Mouse (Mus musculus) kidney, adult 9 months (tissue): ENCODE measurements around the gene Ddhd1.
"Not testable (repeated sequence)": the region's sequence is repeated elsewhere in the genome, so short reads cannot be mapped to it uniquely, and the experiment has no call there.

Source experiments
- DNase-seq: peaks from one replicate; pipeline ENCODE4 v3.0.0; 2022

Ddhd1 gene

GRCm38 (mm10) chr14:45644202-45644601, 13.7 kb downstream of the Ddhd1 start:
- no peak for DNase-seq

DNA sequence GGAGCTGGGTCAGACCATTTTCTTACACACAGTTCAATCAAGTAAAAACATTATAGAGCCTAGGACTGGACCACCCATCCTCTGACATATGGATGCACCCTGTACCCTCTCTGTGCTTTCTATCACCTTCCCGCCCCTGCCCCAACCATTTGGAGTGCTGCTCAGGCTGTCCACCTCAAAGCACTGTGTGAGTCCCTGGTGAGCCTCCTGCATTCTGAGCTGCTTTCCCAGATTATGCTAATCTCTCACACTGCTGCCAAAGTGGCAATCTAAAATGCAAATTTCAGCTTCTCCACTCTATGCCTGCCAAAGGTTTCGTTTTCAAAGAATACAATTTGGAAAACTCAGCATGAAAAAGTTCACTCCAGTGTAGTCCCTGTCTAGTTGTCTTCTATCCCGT, 14.5 kb downstream of the Ddhd1 start:
- no peak for DNase-seq

DNA sequence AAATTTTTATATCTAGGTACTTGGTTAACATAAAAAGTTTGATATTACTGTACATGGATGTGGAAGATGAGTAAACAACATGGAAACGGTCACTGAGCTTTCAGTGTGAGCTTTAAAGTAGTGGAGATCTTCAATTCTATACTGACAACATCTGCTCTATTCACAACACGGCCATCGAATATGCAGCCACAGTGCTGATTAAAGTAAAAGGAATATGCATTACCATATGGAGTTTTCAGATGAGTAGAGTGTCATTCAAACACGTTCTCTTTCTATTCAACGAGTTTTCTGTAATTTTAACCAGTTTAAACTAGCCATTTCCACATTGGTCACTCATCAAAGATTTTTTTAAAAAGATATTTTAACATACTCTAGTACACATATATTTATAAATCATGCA, 15.1 kb downstream of the Ddhd1 start:
- DNase-seq = no peak

DNA sequence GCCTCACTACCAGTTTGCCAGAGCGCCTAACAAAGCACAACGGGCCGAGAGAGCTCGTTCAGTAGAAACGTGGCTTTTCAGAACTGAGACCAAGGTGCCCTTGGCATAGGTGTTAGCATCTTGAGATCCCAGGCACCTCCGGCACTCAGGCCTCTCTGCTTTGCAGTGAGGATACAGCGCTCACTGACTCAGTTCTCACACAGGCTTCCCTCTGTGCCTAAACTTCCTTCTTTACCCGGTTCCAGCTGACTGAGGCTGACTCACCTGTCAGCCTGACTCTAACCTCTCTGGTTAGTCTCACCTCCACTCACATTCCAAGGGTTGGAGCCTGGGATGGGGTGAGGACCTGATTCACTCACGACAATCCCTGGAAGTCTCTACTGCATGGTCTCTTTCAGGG, 15.7 kb downstream of the Ddhd1 start:
- no peak for DNase-seq

DNA sequence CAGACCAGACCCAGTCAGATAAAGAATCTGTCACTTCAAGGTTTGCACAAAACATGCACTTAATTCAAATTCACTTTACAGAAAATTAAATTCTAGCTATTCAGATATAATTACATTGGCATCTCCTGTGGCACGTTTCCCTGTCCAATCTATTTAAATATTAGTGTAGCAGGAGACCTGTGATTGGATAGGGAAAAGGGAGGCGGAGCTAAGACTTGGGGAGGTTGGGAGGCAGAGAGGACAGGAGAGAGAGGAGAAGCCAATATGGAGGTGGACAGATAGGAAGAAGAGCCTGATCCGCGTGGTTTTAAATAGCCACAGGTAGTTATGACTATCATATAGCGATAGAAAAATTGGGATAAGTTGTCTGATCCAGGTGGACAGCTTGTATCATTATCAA, 19.2 kb downstream of the Ddhd1 start:
- DNase-seq = no peak

DNA sequence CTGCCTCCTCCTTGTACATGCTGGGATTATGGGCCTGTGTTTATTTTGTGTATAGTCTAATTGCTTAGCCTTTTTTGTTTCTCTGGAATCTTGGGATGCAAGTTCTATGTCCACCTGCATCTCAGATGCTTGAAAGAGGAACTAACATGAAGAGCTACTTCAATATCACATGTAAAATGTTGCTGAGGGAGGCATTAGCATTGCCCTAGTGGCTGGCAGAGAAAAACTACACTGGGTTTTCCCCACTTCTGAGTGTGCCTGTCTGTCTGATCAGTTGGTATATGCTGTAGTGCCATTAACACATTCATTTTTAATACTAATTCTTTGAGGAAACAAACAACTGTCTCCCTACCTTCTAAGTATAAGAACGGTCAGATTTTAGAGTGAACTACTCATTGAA, 22.4 kb downstream of the Ddhd1 start:
- DNase-seq = no peak

DNA sequence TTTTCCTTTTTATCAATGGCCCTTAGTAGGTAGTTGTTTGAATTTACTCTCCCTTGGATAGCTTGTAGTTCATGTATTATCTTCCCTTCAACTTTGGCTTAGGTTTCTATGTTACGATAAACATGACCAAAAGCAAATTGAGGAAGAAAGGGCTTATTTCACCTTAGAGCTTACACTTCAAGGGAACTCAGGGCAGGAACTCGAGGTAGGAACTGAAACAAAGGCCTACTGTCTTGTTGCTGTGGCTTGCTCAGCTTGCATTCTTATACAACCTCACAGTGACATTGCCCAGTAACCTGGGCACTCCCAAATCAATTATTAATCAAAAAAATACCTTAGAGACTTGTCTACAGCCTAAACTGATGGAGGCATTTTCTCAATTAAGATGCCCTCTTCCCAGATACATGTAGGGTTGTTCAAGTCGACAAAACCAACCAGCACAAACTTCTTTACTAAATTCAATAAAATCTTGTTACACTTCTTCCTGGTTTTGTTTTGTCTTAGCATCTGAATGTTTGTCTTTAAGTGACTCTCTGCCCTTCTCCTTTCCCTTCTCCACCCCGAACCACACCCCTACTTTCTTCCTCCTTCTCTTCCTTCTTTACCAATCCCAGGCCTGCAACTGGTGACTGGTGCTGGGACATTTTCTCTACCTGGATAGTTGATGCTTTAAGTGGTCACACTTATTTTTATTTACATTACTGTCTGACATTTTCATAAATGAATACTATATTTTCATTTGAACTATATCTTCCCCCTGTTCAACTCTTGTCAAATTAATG, 25.0 kb downstream of the Ddhd1 start:
- DNase-seq = peak; percentile 8

- DNase-seq = no peak
Observed at GRCm38 (mm10) chr14:45630544-45630943, 27.4 kb downstream of the Ddhd1 start.

DNA sequence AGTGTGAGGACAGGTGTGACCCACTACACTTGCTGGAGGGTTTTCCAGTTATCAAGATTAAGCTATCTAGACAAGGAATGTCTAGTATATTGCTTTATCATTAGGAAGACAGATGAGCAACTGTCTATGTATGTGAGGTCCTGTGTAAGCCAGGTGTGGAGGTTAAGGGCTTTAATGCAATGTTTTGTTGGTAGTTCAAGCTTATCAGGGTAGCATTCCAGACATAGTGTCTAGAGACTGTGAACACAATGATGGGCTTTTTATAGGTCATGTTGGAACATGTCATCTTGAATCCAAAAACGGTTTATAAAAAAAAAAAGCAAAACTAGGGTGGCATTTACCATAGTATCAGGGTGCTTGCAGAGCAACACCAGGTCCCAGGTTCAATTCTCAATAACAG, 28.0 kb downstream of the Ddhd1 start:
- no peak for DNase-seq

- DNase-seq = no peak
Observed at GRCm38 (mm10) chr14:45618351-45618750, 39.6 kb downstream of the Ddhd1 start.

DNA sequence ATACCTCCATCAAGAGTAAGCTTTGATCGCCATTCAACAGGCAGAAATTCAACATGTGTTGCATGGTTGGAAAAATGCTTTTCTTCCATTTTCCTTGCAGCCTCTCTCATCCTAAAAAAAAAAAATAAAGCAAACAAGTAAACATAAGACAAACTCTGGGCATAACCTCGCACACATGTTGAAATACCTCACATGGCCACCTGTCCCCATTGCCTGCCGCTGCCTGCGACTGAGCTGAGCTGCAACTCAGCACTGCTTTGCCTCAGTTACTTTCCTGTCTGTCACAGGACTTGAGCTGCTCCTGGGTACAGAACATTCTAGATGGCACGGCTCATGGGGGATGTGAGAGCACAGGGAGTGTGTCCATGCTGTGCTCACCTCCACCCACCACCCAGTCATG, 41.4 kb downstream of the Ddhd1 start:
- DNase-seq = no peak

GRCm38 (mm10) chr14:45615776-45616175, 42.2 kb downstream of the Ddhd1 start:
- DNase-seq = no peak

DNA sequence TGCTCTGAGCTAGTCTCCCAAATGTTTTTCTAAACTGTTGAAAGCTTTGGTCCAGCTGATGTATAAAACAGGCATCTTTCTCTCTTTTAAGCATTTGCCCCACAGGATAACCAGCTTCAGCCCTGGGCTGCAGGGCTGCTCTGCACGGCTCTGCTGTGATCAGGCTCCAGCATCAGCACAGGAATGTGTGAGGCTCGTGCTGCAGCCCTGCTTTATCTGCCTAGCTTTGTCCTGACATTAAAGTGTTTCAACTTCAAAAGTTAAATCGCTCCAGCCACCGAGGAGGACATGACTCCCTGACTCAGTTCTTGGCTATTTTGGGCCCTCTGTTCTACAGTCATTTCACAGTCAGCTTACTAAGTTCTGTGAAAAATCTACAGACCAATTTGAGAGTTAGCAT, 43.1 kb downstream of the Ddhd1 start:
- DNase-seq = no peak

DNA sequence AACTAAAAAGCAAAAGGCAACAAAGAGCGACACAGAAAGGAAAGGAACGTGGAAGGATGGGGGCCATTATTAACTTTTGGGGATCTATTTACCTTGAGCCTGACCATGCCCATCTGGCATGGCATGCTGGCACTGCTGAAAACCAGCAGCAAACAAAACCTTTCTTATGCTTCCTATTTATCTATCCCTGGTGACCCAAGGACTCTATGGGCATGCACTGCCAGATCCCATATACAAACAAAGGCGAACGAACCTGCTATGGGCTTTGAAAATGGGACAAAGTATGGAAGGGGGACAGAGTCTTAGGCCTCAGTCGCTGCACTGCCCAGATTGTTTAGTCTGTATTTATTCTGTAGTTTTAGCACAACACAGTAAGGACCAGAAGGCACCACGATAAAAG, 43.5 kb downstream of the Ddhd1 start:
- DNase-seq = no peak

- no peak for DNase-seq
Observed at GRCm38 (mm10) chr14:45611654-45612053, 46.3 kb downstream of the Ddhd1 start.

DNA sequence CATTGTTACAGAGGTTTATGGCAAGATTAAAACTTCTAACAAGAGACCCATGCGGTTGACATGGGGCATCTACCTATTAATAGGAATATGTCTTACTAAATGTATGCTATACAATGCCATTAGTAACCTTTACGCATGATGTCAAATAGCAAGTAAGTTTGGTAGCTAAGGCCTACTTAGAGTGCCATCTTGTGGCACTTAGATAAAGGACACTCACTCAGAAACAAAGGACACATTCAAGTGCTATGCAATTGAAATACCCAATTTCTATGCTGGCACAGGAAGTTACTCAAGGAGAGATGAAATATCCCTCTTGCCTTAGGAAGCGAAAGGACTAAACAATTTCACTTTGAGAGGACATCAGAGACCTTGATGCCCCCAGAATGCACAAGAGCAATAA, 55.9 kb downstream of the Ddhd1 start:
- DNase-seq = peak; percentile 27

GRCm38 (mm10) chr14:45600587-45600986, 57.4 kb downstream of the Ddhd1 start:
- DNase-seq = no peak

DNA sequence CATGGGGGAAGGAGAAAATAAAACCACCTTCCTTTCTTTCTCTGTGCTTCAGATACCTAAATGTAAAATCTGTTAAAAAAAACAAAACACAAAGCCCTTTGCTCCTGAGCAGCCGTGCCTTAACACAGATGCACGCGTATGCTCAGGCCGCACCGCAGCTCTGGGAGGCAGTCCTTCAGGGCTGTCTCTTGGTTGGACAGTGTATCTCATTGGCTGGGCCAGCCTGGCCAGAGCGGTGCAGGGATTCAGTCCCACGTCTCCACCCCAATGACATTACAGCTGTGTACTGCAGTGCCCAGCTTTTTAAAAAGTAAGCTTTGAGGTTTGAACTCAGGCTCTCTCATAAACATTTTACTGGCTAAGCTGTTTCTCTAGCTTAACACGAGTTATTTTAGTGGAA, 60.1 kb downstream of the Ddhd1 start:
- no peak for DNase-seq

DNA sequence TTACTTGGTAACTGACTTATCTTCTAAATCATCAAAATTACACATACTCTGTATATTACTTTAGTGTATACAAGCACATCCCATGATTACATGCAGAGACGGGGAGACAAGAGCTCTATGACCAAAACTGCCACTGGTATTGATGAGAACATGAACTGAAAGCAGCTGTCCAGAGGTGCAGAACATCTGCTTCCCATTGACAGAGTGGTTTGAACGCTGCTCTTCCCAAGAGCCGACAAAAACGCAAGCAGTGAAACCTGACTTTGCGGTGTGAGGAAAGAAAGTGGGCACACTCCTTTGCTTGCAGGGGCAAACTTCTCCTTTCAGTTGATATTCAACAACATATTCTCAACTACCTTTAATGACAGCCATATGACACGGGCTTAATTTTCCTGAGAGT, 64.7 kb downstream of the Ddhd1 start:
- no peak for DNase-seq

DNA sequence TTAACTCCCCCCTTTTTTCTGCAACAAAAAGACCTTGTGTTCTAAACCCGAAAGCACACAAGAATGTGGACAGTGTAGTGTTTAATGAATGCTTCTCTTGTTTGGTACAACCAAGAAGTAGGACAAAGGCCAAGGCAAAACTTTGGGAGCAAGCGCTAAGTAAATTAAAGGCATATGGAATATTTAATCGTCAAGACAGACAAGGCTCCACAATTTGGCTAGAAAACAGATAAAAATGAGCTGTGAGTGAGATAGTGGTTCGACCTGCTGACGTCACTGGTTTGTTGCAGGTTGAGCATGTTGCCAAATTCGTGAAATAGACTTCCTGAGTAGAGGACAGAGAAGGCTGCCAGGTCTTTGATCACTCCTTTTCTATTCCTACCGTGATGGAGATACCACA, 69.5 kb downstream of the Ddhd1 start:
- no peak for DNase-seq

- DNase-seq = no peak
Observed at GRCm38 (mm10) chr14:45587536-45587935, 70.4 kb downstream of the Ddhd1 start.

DNA sequence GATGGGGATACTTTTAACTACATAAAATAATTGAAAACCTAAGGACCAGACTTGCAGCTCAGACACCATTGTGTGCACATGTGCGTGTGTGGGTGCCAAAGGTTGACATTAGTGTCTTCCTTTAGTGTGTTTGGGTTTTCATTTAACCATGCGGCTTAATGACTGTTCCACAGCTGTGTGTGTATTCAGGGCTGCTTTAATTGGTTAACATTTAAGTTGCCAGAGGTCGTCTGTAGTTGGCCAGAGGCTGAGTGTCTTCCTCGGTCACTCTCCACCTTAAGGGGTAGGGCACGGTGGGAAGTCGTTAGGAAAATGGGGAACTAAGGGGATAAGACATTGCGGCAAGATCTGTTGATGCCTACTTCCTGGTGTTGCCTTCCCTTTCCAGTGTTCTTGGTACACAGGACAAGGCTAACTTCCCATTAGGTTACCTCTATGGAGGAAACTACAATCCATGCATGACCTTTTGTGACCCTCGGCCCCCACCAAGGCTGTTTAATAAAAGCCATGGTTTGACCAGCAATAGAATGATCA, 74.4 kb downstream of the Ddhd1 start:
- DNase-seq = peak; percentile 62

GRCm38 (mm10) chr14:45580923-45581827, 76.8 kb downstream of the Ddhd1 start:
- not testable (repeated sequence) for DNase-seq
